Mouse (Mus musculus) lung, embryonic 15.5 days (tissue): ENCODE measurements at regions not wholly inside any gene's neighbourhood (a gene's known extent, or its start where the extent isn't known, plus 50 kb on each side); places are given as distances from the start of the nearest gene placed in this dataset.

Source experiments
- ATAC-seq: fragments of 200-750 bp; cut with Nextera tagmentation; 2 replicates; pipeline ENCODE4 v1.8.0; 2017; ENCODE audit warnings: moderate number of reproducible peaks, borderline replicate concordance; ENCODE audit not compliant: low FRiP score, low TSS enrichment; ENCODE audit errors: extremely low read depth
- H3K27ac ChIP-seq: fragments of 300-500 bp; sonication (generic); 2 replicates; pipeline ENCODE4 v1.5.1; 2015; ENCODE audit warnings: moderate library complexity, mild to moderate bottlenecking, inconsistent platforms
- H3K27me3 ChIP-seq: fragments of 300-500 bp; sonication (generic); 2 replicates; pipeline ENCODE4 v1.6.1; 2015; ENCODE audit warnings: inconsistent platforms
- H3K36me3 ChIP-seq: fragments of 300-500 bp; sonication (generic); 2 replicates; pipeline ENCODE4 v1.6.1; 2015; ENCODE audit warnings: inconsistent platforms
- H3K4me1 ChIP-seq: fragments of 300-500 bp; sonication (generic); 2 replicates; pipeline ENCODE4 v1.6.1; 2015; ENCODE audit warnings: inconsistent platforms
- H3K4me2 ChIP-seq: fragments of 300-500 bp; sonication (generic); 2 replicates; pipeline ENCODE4 v1.6.1; 2015; ENCODE audit warnings: inconsistent platforms, mild to moderate bottlenecking, moderate library complexity
- H3K4me3 ChIP-seq: fragments of 300-500 bp; sonication (generic); 2 replicates; pipeline ENCODE4 v1.5.1; 2015; ENCODE audit warnings: mild to moderate bottlenecking, inconsistent platforms
- H3K9ac ChIP-seq: fragments of 300-500 bp; sonication (generic); 2 replicates; pipeline ENCODE4 v1.6.1; 2015; ENCODE audit warnings: inconsistent platforms
- H3K9me3 ChIP-seq: fragments of 300-500 bp; sonication (generic); 2 replicates; pipeline ENCODE4 v1.6.1; 2016; ENCODE audit warnings: inconsistent platforms
- WGBS: fragments of 180-500 bp; shearing (Covaris S2); methylation state at CpG from one replicate; pipeline ENCODE4 v1.1.7; 2015; 5-methylcytosine and 5-hydroxymethylcytosine counted together

- no peaks in the 10 kb centered on the region for H3K36me3 ChIP-seq
- no peak overlapping the region for H3K4me3 ChIP-seq
- no peak overlapping the region for H3K9ac ChIP-seq
- H3K4me2 ChIP-seq, result no peak overlapping the region
- H3K27ac ChIP-seq, result no peak overlapping the region
- no peaks in the 10 kb centered on the region for H3K9me3 ChIP-seq
- H3K27me3 ChIP-seq, result no peaks in the 10 kb centered on the region
- H3K4me1 ChIP-seq, result no peaks in the 10 kb centered on the region
- ATAC-seq, result no peak
- WGBS, result 90% methylated on average over 4 of the region's 4 CpGs
Observed at GRCm38 (mm10) chr5:28714978-28715377, 247.9 kb upstream of the Shh start.

DNA sequence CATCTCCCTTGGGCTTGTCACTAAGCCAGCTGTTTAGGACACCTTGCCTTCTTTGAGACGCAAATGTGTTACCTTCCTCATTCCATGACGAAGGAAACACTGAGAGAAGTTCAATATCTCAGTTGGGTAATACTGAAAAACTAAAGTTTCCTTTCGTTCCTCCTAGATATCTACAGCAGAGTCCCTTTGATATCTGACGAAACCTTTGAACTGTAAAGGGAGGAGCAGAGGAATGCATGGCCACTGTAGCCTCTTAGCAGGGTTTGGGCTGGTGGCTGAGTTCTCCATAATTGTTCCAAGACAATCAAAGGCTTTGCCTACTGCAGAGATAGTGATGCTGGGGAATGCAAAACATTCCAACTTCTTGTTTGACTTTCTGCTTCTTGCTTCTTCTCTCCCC lies 243.5 kb upstream of the Shh start:
- Histone ChIP-seq H3K4me2 (no peak overlapping the region), H3K27me3 (no peaks in the 10 kb centered on the region), H3K36me3 (no peaks in the 10 kb centered on the region), H3K9ac (no peak overlapping the region), H3K9me3 (no peaks in the 10 kb centered on the region), H3K4me1 (no peaks in the 10 kb centered on the region), H3K4me3 (no peak overlapping the region), H3K27ac (no peak overlapping the region)
- no peak for ATAC-seq
- WGBS, result 58% methylated on average over 4 of the region's 4 CpGs

DNA sequence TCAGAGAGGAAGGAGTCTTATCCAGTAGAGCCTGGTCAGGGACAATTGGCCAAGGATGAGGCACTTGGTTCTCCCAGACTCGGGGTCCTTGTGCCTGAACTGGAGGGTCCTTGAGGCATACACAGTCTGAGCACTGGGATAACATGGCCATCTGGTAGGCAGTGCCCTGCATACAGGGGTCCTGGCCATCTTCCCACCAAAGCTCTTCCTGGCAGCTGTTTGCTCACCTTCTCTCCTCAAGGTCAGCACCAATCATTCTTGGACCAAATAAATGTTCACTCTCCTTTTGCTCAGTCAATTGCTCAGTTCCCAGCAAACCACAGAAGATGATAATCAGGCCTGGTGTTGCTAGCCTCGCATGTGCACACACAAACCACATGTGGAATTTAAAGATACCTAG lies 242.6 kb upstream of the Shh start:
- H3K27me3 ChIP-seq, result no peaks in the 10 kb centered on the region
- 57% methylated on average over 2 of the region's 2 CpGs for WGBS
- no peaks in the 10 kb centered on the region for H3K9me3 ChIP-seq
- ATAC-seq, result no peak
- no peak overlapping the region for H3K4me3 ChIP-seq
- H3K27ac ChIP-seq, result no peak overlapping the region
- no peaks in the 10 kb centered on the region for H3K4me1 ChIP-seq
- no peak overlapping the region for H3K9ac ChIP-seq
- H3K4me2 ChIP-seq, result no peak overlapping the region
- no peaks in the 10 kb centered on the region for H3K36me3 ChIP-seq

GRCm38 (mm10) chr5:28704359-28704758 lies 237.3 kb upstream of the Shh start:
- Histone ChIP-seq H3K36me3 (no peaks in the 10 kb centered on the region), H3K9me3 (no peaks in the 10 kb centered on the region), H3K27me3 (no peaks in the 10 kb centered on the region), H3K4me3 (no peak overlapping the region), H3K9ac (no peak overlapping the region), H3K4me2 (no peak overlapping the region), H3K27ac (no peak overlapping the region), H3K4me1 (no peaks in the 10 kb centered on the region)
- WGBS, result 72% methylated on average over 1 of the region's 1 CpGs
- no peak for ATAC-seq

- WGBS, result 72% methylated on average over 3 of the region's 3 CpGs
- Histone ChIP-seq H3K4me1 (no peaks in the 10 kb centered on the region), H3K9me3 (no peaks in the 10 kb centered on the region), H3K4me3 (no peak overlapping the region), H3K4me2 (no peak overlapping the region), H3K27ac (no peak overlapping the region), H3K36me3 (no peaks in the 10 kb centered on the region), H3K27me3 (no peaks in the 10 kb centered on the region), H3K9ac (no peak overlapping the region)
- ATAC-seq, result no peak
Observed at GRCm38 (mm10) chr5:28696966-28697365, 229.9 kb upstream of the Shh start.

GRCm38 (mm10) chr5:28690110-28690509 lies 223.1 kb upstream of the Shh start:
- H3K4me1 ChIP-seq, result peaks cover 7% of the 10 kb centered on the region; the same call in 1 of the 2 replicates
- no peaks in the 10 kb centered on the region for H3K9me3 ChIP-seq
- no peak overlapping the region for H3K4me2 ChIP-seq
- H3K27ac ChIP-seq, result no peak overlapping the region
- WGBS, result 62% methylated on average over 6 of the region's 6 CpGs
- no peak overlapping the region for H3K4me3 ChIP-seq
- no peaks in the 10 kb centered on the region for H3K27me3 ChIP-seq
- no peak overlapping the region for H3K9ac ChIP-seq
- no peaks in the 10 kb centered on the region for H3K36me3 ChIP-seq
- no peak for ATAC-seq

- no peak overlapping the region for H3K4me3 ChIP-seq
- no peak overlapping the region for H3K4me2 ChIP-seq
- no peaks in the 10 kb centered on the region for H3K9me3 ChIP-seq
- 38% methylated on average over 2 of the region's 2 CpGs for WGBS
- H3K27me3 ChIP-seq, result no peaks in the 10 kb centered on the region
- no peak overlapping the region for H3K9ac ChIP-seq
- H3K4me1 ChIP-seq, result peaks cover 7% of the 10 kb centered on the region; the same call in 1 of the 2 replicates
- H3K27ac ChIP-seq, result no peak overlapping the region
- no peaks in the 10 kb centered on the region for H3K36me3 ChIP-seq
- no peak for ATAC-seq
Observed at GRCm38 (mm10) chr5:28689651-28690050, 222.6 kb upstream of the Shh start.

- H3K36me3 ChIP-seq, result no peaks in the 10 kb centered on the region
- no peak for ATAC-seq
- no peak overlapping the region for H3K4me3 ChIP-seq
- no peaks in the 10 kb centered on the region for H3K9me3 ChIP-seq
- no peak overlapping the region for H3K4me2 ChIP-seq
- H3K9ac ChIP-seq, result no peak overlapping the region
- WGBS, result 59% methylated on average over 3 of the region's 3 CpGs
- no peaks in the 10 kb centered on the region for H3K27me3 ChIP-seq
- no peak overlapping the region for H3K27ac ChIP-seq
- peaks cover 7% of the 10 kb centered on the region; the same call in 1 of the 2 replicates for H3K4me1 ChIP-seq
Observed at GRCm38 (mm10) chr5:28689136-28689535, 222.1 kb upstream of the Shh start.

DNA sequence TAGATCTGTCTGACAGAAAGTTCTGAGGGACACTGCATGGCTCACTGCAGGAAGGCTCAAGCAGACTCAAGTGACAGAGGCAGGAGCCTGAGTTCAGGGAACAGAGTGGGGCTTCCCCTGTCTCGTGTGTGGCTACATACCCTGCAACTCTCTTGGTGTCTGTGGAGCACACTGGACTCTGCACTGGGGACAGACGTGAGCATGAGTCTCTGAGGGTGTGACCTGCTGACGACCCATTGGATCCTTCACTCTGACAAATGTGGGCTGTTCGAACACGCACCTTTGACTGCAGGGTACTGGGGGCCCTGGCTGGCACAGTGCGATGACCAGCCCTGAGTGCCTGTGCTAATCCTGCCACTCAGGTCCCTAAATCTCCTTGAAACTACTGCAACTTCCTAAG lies 215.8 kb upstream of the Shh start:
- WGBS, result 54% methylated on average over 6 of the region's 6 CpGs
- Histone ChIP-seq H3K9me3 (no peaks in the 10 kb centered on the region), H3K4me3 (no peak overlapping the region), H3K27me3 (no peaks in the 10 kb centered on the region), H3K4me1 (no peaks in the 10 kb centered on the region), H3K4me2 (no peak overlapping the region), H3K9ac (no peak overlapping the region), H3K27ac (no peak overlapping the region), H3K36me3 (no peaks in the 10 kb centered on the region)
- no peak for ATAC-seq

- H3K4me1 ChIP-seq, result no peaks in the 10 kb centered on the region
- no peak overlapping the region for H3K4me3 ChIP-seq
- H3K9ac ChIP-seq, result no peak overlapping the region
- no peaks in the 10 kb centered on the region for H3K36me3 ChIP-seq
- 100% methylated on average over 1 of the region's 1 CpGs for WGBS
- no peak overlapping the region for H3K4me2 ChIP-seq
- H3K9me3 ChIP-seq, result no peaks in the 10 kb centered on the region
- H3K27me3 ChIP-seq, result no peaks in the 10 kb centered on the region
- ATAC-seq, result no peak
- no peak overlapping the region for H3K27ac ChIP-seq
Observed at GRCm38 (mm10) chr5:28680311-28680710, 213.3 kb upstream of the Shh start.

DNA sequence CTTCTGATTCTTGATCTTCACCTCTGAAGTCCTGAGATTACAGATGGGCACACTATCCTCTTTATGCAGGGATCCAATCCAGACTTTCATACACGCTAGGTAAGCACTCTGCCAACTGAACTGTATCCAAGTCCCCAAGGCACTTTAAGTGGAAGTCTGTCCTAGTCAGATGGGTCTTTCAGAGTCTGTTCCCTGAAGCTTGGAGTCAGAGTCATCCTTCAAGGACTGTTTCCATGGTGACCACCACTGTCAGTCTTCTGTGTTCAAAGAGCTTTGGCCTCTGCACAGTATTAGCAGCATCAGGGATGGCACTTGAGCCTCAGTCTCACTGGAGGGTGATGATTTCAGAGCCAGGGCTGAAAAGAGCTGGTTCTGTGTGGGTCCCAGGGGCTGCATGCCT lies 212.7 kb upstream of the Shh start:
- WGBS, result 63% methylated on average over 1 of the region's 1 CpGs
- Histone ChIP-seq H3K27ac (no peak overlapping the region), H3K4me2 (no peak overlapping the region), H3K9me3 (no peaks in the 10 kb centered on the region), H3K9ac (no peak overlapping the region), H3K36me3 (no peaks in the 10 kb centered on the region), H3K4me1 (no peaks in the 10 kb centered on the region), H3K27me3 (no peaks in the 10 kb centered on the region), H3K4me3 (no peak overlapping the region)
- ATAC-seq, result no peak

DNA sequence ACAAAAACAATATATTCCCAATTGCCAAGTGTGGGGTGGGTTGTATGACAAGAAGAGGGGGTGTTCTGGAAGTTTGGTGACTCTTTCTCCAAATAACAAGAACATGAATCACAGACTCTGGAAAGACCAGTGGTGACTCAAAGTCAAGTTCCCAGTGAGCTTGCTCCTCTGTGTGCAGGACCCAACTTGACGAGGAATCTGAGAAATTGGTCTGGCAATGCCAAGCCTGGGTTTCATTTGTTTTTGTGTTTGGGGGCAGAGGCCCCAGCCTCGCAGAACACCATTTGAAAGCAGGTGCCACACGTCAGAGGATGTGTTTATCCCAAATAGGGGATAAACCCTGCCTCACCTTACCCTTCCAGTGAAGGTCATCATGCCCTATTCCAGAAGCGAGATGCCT lies 163.1 kb upstream of the Shh start:
- H3K4me1 ChIP-seq, result no peaks in the 10 kb centered on the region
- WGBS, result 73% methylated on average over 4 of the region's 4 CpGs
- no peak overlapping the region for H3K4me2 ChIP-seq
- no peak overlapping the region for H3K9ac ChIP-seq
- H3K4me3 ChIP-seq, result no peak overlapping the region
- H3K27ac ChIP-seq, result no peak overlapping the region
- H3K27me3 ChIP-seq, result no peaks in the 10 kb centered on the region
- no peaks in the 10 kb centered on the region for H3K36me3 ChIP-seq
- H3K9me3 ChIP-seq, result no peaks in the 10 kb centered on the region
- ATAC-seq, result no peak

DNA sequence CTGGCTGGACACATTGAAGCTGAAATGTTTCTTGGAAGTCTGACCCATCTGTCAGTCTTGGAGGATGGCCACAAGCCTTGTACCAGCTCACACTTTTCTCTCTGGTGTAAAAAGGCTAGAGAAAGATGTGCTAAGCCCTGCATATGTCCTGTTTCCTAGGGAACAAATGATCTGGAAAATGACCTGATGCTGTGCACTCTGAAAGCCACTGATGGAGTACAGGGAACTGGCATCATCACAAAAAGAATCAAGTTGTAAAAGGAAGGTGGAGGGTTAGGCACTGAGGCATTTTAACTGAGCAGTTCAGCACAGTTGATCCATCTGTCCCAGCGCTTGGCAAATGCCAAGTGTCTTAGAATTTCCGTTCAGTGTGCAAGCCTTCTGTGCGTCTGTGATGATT lies 144.8 kb upstream of the Shh start:
- Histone ChIP-seq H3K36me3 (no peaks in the 10 kb centered on the region), H3K27me3 (no peaks in the 10 kb centered on the region), H3K27ac (no peak overlapping the region), H3K4me3 (no peak overlapping the region), H3K9me3 (no peaks in the 10 kb centered on the region), H3K9ac (no peak overlapping the region), H3K4me1 (no peaks in the 10 kb centered on the region), H3K4me2 (no peak overlapping the region)
- WGBS, result 90% methylated on average over 3 of the region's 3 CpGs
- no peak for ATAC-seq
